Mouse (Mus musculus) E14TG2a.4 (cell line): ENCODE data around the gene Kcnj10.

Experiments
- CTCF ChIP-seq: conservative IDR thresholded peaks from 2 replicates; pipeline ENCODE4 v1.5.1; 2014; ENCODE audit warnings: low read length
- NANOG ChIP-seq: IDR thresholded peaks from 2 replicates; pipeline ENCODE4 v1.6.1; 2014; ENCODE audit warnings: borderline replicate concordance, low read length, mixed read lengths

DNA sequence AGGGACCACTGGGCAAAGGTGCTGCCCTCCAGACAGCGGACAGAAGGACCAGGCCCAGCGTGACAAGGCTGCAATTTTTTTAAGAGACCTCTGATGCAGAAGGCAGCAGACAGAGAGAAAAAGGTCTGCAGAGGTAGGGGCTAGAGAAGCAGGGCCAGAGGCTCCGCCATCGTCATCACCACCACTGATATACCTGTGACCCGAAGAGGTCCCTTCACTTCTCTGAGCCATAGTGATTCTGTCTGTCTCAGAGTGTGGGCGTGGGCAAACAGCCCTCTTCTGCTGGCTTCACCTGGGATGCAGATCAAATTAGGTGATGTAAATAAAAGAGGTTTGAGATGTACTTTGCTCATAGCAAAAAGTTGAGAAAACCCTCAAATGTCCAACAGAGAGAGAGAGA lies 11.4 kb upstream of the Kcnj10 start:
- TF ChIP-seq CTCF (no peak), NANOG (no peak)
